Mouse (Mus musculus): ENCODE measurements around the gene C1qtnf4.

DNA sequence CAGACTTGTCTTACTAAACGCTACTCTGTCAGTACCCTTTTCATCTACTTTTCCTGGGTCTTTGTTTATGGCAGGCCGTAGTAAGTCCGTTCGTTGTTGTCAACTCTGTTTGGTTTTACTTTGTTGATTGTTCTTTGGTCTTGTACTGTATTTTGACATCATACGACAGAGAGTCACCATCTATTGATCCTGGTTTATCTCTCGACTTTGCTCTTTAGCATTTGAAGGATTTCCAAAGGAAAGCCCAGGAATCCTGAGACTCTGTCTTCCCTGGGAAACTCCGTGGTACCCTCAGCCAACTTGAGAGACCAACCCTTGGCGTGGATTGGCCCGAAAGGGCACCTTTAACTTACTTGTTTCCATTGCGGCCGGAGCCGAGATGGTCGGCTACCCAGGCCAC is 42.9 kb downstream of the C1qtnf4 start:
- TF ChIP-seq CTCF (IDR thresholded peaks at IDR 0.05; ENCODE audit: control insufficient read depth, insufficient read depth, insufficient read length) (no peak), CEBPB (IDR thresholded peaks at IDR 0.05; ENCODE audit: low read depth) (no peak), USF1 (IDR thresholded peaks at IDR 0.05; ENCODE audit: low read depth) (no peak), MYOG (IDR thresholded peaks at IDR 0.05; ENCODE audit: control insufficient read depth, extremely low read depth, insufficient read length) (no peak), MAX (IDR thresholded peaks at IDR 0.05) (no peak)

Measured in C2C12 (cell line).